Mouse (Mus musculus): ENCODE measurements around the gene Naa80. TPM values are rescaled to one million over a fixed set of nuclear protein-coding genes. Genes with fewer than 3 reads are reported as not detected.

Gene Naa80
- total RNA-seq (2023): 9.5 TPM

DNA sequence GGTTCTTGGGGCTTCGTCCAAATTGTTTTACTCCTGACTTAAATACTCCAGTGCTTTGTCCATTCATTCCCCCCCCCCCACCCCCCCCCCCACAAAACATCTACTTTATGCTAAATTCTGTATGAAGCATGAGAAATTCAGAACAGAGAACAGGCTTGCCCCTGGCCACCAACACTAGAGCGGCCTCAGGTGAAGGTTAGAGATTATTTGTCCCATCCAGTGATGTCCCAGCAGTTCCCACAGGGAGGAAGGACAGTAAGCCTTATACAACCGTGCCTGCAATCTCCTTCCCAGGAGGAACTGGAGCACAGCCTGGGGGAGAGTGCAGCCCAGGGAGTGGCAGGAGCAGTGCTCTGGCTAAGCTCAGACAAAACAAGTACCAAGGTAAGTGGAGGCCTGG, at the start of gene Naa80:
Naa80 (plus strand) TSS at position 301 of the 400 bp plus-strand sequence.

DNA sequence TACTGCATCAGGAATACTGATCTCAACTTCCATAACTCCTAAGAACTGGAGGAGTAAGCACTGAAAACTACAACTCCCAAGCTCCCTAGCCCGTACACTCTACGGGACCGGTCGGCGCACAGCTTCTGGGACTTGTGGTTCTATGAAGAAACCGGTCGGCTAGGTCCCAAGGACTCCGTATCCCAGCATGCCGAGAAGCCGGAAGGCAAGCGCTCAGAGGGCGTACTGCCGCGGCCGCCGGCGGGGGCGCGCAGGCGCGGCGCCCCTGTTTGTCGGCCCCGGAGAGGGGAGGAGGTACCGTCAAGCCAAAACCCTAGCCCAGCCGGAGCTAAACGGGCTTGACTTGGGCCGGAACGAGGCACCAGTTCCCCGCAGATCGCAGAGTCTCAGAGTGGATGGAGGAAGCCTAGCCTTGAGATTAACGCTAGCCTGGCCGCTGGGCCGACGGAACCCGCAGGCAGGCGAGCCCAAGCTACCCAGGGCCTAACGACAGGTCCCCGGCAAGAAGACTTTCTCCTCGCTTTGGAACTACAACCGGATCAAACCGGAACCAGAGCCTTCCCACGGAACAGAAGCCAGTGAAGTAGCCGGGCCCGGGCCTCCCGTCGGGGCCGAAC, 44.8 kb upstream of the Naa80 start, which contains the start of gene Tmem115:
Tmem115 (plus strand) TSS at position 155 of the 617 bp plus-strand sequence.

DNA sequence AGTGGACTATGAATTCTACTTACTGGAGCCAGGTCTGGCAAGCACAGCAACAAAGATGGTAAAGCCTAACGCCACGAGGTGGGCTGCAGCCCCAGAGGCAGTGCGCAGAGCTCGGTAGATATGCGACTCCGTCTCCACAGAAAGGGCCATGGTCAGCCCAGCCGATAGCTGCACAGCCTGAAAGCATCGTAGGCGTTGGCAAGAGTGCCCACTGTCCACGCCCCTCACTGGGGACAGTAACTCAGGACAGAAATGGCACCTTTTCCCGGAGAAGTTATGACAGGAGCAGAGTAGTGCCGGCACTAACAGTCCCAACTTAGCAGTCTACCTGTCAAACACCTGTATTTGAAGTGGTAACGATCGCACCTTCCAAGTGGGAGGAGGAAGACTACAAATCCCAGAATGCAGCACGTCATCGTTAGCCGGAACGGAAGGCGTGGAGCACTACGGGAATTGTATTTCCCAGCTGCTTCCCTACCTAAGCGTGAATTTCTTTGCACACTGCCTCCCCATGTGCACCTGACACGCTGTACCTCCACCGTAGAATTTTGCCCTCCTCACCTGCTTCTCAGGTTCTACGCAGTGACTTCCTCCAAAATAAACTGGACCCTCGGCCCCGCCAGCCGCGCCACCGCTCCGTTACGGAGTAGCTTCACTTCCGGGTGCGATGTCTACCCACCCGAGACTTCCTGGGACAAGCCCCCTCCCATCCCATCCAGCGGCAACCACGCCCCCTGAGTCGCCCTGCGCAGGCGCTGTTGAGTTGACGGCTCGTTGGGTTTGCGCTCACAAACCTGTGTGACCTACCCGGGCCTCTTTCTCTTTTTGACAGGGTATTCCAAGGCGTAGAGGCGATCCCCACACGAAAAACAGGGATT, 37.0 kb upstream of the Naa80 start, which contains the start of the genes Cyb561d2 and Nprl2:
Cyb561d2 (minus strand) TSS at position 720 of the 878 bp plus-strand sequence.
Nprl2 (plus strand) TSS at position 753 of the 878 bp plus-strand sequence.

DNA sequence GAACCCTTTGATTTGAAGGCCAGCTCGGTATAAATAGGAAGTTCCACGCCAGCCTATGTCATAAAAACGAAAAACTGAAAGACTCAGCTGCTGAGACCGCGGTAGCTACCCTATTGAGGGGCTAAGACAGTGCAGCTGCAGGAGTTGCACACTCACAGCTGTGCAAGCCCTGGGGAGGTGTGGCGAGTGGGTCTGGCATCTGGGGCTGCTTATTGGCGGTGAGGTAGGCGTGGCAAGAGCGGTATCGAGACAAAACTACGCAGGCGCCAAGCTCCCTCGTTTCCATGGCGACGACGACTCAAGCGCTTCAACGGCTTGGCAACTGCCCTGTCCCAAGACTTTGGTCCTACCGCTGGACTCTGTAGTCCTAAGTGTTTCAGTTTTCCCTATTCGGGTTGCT, 31.7 kb upstream of the Naa80 start, which contains the start of gene Zmynd10:
Zmynd10 (plus strand) TSS at position 273 of the 400 bp plus-strand sequence.

DNA sequence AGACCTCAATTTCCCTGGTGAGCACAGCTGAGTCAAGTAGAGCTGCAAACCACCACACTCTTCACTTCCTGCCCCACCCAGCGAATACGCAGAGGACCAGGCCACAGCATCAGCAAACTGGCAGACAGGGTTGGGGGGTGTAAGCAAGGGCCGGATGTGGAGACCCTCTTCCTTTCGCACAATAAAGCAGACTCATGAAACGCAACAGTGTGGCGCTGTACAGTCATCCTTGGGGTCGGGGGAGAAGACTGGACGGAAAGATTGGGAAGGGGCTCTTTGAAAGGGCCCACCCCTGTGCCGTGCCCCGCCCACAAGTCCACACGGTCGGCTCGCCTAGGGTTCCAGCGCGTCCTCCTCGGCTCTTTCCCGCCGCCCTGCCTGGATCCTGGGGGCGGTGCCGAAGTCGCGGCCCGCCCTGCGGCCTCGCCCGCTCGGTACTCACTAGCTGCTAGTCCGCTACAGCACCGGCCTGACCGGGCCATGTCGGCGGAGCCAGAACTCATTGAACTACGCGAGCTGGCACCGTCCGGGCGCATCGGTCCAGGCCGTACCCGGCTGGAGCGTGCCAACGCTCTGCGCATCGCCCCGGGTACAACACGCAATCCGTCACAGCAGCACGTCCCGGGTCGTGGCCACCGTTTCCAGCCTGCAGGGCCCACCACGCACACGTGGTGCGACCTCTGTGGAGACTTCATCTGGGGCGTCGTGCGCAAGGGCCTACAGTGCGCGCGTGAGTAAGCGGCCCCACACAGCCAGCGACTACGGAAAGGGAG, 27.4 kb upstream of the Naa80 start, which contains the start of gene Rassf1:
Rassf1 (plus strand) TSS at position 439 of the 773 bp plus-strand sequence.

DNA sequence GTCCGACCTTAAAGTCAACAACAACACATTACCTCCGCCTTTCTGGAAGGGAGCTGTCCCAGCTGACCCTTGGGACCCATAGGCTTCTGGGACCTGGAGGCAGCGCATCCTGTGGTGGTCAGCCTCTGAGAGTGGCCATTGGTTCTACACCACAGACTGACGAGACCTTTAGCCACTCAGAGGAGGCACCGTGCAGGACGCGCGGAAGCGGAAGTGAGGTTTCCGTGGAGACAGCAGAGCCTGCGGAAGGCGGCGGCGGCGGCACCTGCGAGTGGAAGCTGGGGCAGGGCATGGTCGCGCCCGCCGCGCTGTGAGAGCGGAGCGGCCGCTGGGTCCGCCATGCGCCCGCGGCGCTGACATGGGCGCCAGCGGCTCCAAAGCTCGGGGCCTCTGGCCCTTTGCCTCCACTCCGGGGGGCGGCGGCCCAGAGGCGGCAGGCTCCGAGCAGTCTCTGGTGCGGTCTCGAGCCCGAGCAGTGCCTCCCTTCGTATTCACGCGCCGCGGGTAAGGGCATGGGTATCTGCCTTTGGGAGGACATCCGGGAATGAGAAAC, 15.6 kb upstream of the Naa80 start, which contains the start of gene Tusc2:
Tusc2 (plus strand) TSS at position 227 of the 553 bp plus-strand sequence.

DNA sequence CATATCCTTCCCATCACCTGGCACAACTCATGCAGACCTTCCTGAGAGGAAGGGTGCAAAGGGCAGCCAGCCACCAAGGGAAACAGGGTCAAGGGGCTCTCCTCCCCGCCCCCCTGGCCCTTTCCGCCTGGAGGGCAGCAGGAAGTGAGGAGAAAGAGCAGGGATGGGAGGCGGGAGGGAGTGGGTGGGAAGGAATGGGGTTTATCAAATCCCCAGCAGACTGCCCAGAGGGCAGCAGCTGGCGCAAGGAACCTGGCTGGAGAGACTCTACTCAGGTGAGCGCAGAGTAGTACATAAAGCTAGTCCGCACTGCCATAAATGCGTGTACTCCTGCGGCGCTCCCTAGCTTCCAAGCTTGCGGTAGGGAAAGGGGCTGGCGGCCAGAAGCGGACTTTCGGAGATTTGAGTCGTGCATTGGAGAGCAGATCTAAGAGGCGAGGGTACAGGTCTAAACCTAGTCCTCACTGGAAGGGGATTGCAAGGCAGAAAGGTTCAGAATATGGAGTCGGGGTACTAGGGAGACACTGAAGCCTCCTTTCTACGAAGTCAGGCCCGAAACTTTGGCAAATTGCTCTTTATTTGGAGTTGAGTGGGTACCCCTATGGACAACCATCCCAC, 10.9 kb upstream of the Naa80 start, which contains the start of gene Hyal2:
Hyal2 (plus strand) TSS at position 244 of the 618 bp plus-strand sequence.

DNA sequence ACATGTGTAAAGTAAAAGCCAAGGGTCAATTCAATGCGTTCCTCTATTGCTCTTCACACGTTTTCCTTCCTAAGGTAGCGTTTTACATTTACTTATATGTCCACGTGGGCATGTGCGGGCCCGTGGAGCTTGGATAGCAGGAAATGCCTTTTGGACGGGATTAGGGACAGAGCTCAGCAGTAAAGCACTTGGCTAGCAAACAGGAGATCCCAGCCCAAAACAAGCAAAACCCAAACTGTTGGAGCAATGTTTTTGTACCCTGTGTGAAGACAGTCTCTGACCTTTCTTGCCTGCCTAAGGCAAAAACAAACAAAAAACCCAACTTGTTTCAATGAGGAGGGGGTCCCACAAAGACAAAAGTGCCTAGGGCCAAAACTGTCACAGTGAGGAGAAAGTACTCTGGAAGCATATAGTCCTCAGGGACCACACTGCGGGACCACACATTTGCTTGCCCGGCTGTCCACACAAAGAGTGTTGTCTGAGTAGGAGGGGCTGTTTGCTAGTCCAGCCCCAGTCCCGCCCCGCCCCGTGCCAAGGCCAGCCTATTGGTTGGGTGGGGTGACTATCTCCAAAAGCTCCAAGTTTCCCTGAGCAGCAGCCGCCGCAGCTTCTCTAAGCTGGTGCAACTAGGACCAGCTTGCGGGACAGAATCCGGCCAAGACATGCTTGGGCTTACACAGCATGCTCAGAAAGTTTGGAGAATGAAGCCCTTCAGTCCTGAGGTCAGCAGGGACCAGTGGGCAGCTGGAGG, 2.2 kb upstream of the Naa80 start, which contains the start of gene Hyal1:
Hyal1 (plus strand) TSS at position 571 of the 751 bp plus-strand sequence.

DNA sequence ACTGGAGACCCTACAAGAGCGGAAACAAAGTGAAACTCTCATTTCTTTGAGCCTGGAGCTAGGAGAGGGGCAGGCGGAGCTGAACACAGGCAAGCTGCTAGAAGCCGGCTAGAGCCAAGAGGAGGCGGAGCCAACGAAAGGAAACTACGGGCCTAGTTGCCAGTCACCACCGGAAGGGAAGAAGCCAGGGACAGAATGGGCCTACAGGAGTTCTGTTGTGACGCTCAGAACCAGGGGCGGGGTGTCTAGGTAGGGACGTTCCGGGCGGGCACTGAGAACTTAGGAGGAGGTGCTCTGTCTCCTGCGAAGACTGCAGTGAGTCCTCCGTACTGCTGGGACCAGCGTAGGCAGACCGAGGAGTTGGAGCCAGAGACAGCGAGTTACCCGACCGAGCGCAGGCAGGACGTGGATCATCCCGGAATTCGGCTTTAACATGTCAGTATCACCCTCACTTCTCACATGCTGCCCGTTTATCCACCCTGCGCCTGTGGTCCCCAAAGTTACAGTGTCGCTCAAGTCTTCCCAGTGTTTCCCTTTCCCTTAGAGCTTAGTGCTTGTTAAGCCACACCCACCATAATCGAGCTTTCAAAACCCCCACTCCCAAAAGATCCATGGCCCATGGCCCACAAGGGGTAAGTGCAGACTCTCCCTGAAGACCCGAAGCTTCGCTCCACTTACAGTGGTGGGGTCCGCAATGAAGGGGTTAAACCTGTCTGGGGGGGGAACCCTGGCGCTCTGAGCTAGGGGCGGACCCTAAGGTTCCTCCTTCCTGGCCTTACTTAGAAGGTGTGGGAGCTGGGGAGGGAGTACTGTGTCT, 2.0 kb downstream of the Naa80 start, which contains the start of gene Hyal3:
Hyal3 (plus strand) TSS at position 318 of the 817 bp plus-strand sequence.

DNA sequence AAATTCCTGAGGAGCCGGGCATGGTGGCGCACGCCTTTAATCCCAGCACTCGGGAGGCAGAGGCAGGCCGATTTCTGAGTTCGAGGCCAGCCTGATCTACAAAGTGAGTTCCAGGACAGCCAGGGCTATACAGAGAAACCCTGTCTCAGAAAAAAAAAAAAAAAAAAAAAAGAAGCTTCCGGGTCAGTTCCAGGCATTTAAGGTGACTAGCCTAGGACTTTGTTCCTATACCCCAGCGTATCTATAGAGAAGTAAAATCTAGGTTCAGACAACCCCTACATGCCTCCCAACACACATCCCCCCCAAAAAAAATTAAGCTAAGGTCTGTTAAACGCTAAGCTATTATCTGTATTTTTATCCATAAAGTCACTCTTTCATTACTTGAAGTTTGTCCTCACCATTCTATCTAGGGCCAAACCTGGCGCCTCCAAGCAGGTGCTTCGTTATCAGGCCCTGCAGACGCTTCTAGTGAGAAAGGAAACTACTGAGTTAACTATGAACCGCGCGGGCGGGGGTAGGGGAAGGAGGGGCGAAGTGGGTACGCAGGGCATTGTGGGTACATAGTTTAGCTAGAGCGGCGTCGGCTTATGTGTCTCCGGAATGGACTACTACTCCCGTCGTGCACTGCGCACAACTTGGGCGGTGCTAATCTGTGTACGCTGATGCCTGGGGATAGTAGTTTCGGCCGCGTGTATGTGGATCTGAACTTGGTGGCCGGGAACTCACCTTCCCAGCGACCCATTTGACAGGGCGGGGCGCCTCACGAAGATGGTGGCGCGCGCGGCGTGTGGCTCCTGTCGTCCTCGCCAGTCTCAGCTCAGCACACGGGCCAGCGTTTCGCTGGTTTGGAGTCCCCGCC, 8.5 kb downstream of the Naa80 start, which contains the start of gene Ifrd2:
Ifrd2 (plus strand) TSS at position 669 of the 859 bp plus-strand sequence.

DNA sequence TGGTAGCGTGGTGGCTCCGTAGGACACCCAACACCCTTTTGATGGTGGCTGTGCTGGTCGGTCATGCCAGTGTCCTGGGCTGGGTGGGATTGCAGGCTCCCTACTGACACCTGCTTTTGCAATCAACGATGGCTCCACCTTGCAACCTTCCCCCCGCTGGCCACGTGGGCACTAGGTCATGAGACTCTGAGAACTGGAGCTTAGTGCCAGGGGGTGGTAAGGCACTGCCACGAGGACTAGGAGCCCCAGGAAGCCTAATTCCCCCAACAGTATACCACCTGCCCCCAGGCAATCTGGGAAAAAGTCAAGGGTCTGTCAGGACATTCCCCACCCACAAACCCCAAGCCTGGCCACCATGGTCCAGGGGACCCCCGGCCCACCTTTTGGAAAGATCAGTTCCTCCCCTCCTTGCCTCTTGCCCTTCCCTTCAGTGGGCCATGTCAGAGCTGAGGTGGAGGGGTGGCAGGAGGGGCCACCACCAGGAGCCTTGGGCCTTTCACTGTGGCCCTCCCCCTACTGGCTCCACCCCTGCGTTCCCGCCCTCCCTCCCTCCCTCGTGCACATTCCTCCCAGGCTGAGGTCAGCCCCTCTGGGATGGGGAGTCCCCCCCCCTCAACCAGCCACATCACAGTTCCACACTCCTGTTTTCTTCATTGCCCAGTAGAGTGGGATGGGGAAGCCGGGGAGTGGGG, 30.2 kb downstream of the Naa80 start, which contains the start of gene Sema3b:
Sema3b (minus strand) TSS at position 489 of the 692 bp plus-strand sequence.

Other genes starting within 250 kb of the Naa80 start
- 7.8 TPM for gene Hemk1, start 240.5 kb upstream of the Naa80 start, total RNA-seq (2023)
- 0.41 TPM for gene 6430571L13Rik, start 238.3 kb upstream of the Naa80 start, total RNA-seq (2023)
- 0.70 TPM for gene Cacna2d2, start 179.3 kb upstream of the Naa80 start, total RNA-seq (2023)
- gene Tmem115, start 44.9 kb upstream of the Naa80 start, total RNA-seq (2023): 24.4 TPM
- gene Cyb561d2, start 36.7 kb upstream of the Naa80 start, total RNA-seq (2023): 16.0 TPM
- gene Nprl2, start 36.7 kb upstream of the Naa80 start, total RNA-seq (2023): 18.9 TPM
- gene Zmynd10, start 31.6 kb upstream of the Naa80 start, total RNA-seq (2023): 1.2 TPM
- gene Rassf1, start 27.3 kb upstream of the Naa80 start, total RNA-seq (2023): 74.0 TPM
- gene Tusc2, start 15.6 kb upstream of the Naa80 start, total RNA-seq (2023): 13.3 TPM
- gene Hyal2, start 10.9 kb upstream of the Naa80 start, total RNA-seq (2023): 2.3 TPM
- gene Hyal1, start 2.0 kb upstream of the Naa80 start, total RNA-seq (2023): 2.1 TPM
- 1.3 TPM for gene Hyal3, start 1.9 kb downstream of the Naa80 start, total RNA-seq (2023)
- gene Ifrd2, start 8.8 kb downstream of the Naa80 start, total RNA-seq (2023): 19.8 TPM
- gene Sema3b, start 30.3 kb downstream of the Naa80 start, total RNA-seq (2023): 0.15 TPM
- gene Gnai2, start 56.5 kb downstream of the Naa80 start, total RNA-seq (2023): 430 TPM
- gene Slc38a3, start 90.6 kb downstream of the Naa80 start, total RNA-seq (2023): not detected
- 2.1 TPM for gene Gnat1, start 100.8 kb downstream of the Naa80 start, total RNA-seq (2023)
- 1.3 TPM for gene Sema3f, start 131.6 kb downstream of the Naa80 start, total RNA-seq (2023)
- 249 TPM for gene Rbm5, start 192.1 kb downstream of the Naa80 start, total RNA-seq (2023)